Mouse (Mus musculus) left cerebral cortex, adult 6 months (tissue): ENCODE results near the gene A730009L09Rik. TPM values are rescaled to one million over a fixed set of nuclear protein-coding genes. Genes with fewer than 3 reads are reported as not detected.

ENCODE experiments used
- long read RNA-seq, 2 experiments: library from polyadenylated mRNA; unstranded; transcript quantifications; one replicate each; pipeline ENCODE4 v2.0.0; 2019 to 2020
- polyA plus RNA-seq: library from polyadenylated mRNA; unstranded; fragments of <200 nt; fragmentation: Nextera tagmentation; gene quantifications from 2 replicates; pipeline ENCODE4 v1.2.3, GENCODE M21; 2021

The A730009L09Rik gene
- polyA plus RNA-seq = 0.14 TPM in 1 of 2 replicates, not detected in the other
- long read RNA-seq, experiment 1, partial matches to known transcripts = 0 of 3 reads
- long read RNA-seq, experiment 1, other reads (novel, unspliced or antisense) = 0 of 3 reads
- long read RNA-seq, experiment 2 = 0 reads

GRCm38 (mm10) chr16:84514821-84515220 lies at the start of gene A730009L09Rik:
A730009L09Rik (plus strand) TSS chr16:84515121.

Other genes with a start within 250 kb of the A730009L09Rik start
- gene Mrpl39, start 220.6 kb downstream of the A730009L09Rik start, polyA plus RNA-seq = 43.4 and 48.0 TPM in 2 replicates